Mouse (Mus musculus): ENCODE measurements at regions not wholly inside any gene's neighbourhood (a gene's known extent, or its start where the extent isn't known, plus 50 kb on each side); places are given as distances from the start of the nearest gene placed in this dataset.

- DNase-seq (ENCODE audit: low spot score in 2 of 2), result no peak
Measured at GRCm38 (mm10) chr17:4198001-4198400, 501.9 kb upstream of the Nox3 start.

- no peak for DNase-seq (ENCODE audit: low spot score in 2 of 2)
Measured at GRCm38 (mm10) chr17:4199698-4200153, 503.7 kb upstream of the Nox3 start.

GRCm38 (mm10) chr17:4201300-4201699 is 505.2 kb upstream of the Nox3 start:
- no peak for DNase-seq (ENCODE audit: low spot score in 2 of 2)

- no peak for DNase-seq (ENCODE audit: low spot score in 2 of 2)
Measured at GRCm38 (mm10) chr17:4208142-4208925, 512.3 kb upstream of the Nox3 start.

GRCm38 (mm10) chr17:4209650-4210049 is 513.6 kb upstream of the Nox3 start:
- DNase-seq (ENCODE audit: low spot score in 2 of 2), result no peak

- no peak for DNase-seq (ENCODE audit: low spot score in 2 of 2)
Measured at GRCm38 (mm10) chr17:4212586-4212985, 516.5 kb upstream of the Nox3 start.

GRCm38 (mm10) chr17:4214970-4215369 is 518.9 kb upstream of the Nox3 start:
- no peak for DNase-seq (ENCODE audit: low spot score in 2 of 2)

- no peak for DNase-seq (ENCODE audit: low spot score in 2 of 2)
Measured at GRCm38 (mm10) chr17:4216203-4216602, 520.1 kb upstream of the Nox3 start.

GRCm38 (mm10) chr17:4216750-4217149 is 520.7 kb upstream of the Nox3 start:
- DNase-seq (ENCODE audit: low spot score in 2 of 2), result no peak

- no peak for DNase-seq (ENCODE audit: low spot score in 2 of 2)
Measured at GRCm38 (mm10) chr17:4220661-4221360, 524.8 kb upstream of the Nox3 start.

- no peak for DNase-seq (ENCODE audit: low spot score in 2 of 2)
Measured at GRCm38 (mm10) chr17:4227889-4228288, 531.8 kb upstream of the Nox3 start.

GRCm38 (mm10) chr17:4229969-4230368 is 533.9 kb upstream of the Nox3 start:
- DNase-seq (ENCODE audit: low spot score in 2 of 2), result no peak

- no peak for DNase-seq (ENCODE audit: low spot score in 2 of 2)
Measured at GRCm38 (mm10) chr17:4250476-4250875, 554.4 kb upstream of the Nox3 start.

- no peak for DNase-seq (ENCODE audit: low spot score in 2 of 2)
Measured at GRCm38 (mm10) chr17:4265471-4265870, 569.4 kb upstream of the Nox3 start.

GRCm38 (mm10) chr17:4265946-4266345 is 569.9 kb upstream of the Nox3 start:
- DNase-seq (ENCODE audit: low spot score in 2 of 2), result no peak

GRCm38 (mm10) chr17:4266487-4266886 is 570.4 kb upstream of the Nox3 start:
- no peak for DNase-seq (ENCODE audit: low spot score in 2 of 2)

GRCm38 (mm10) chr17:4268380-4268779 is 572.3 kb upstream of the Nox3 start:
- no peak for DNase-seq (ENCODE audit: low spot score in 2 of 2)

GRCm38 (mm10) chr17:4272456-4272855 is 576.4 kb upstream of the Nox3 start:
- DNase-seq (ENCODE audit: low spot score in 2 of 2), result no peak

GRCm38 (mm10) chr17:4276722-4277121 is 580.7 kb upstream of the Nox3 start:
- DNase-seq (ENCODE audit: low spot score in 2 of 2), result no peak

GRCm38 (mm10) chr17:4278239-4278827 is 582.3 kb upstream of the Nox3 start:
- DNase-seq (ENCODE audit: low spot score in 2 of 2), result no peak

- DNase-seq (ENCODE audit: low spot score in 2 of 2), result no peak
Measured at GRCm38 (mm10) chr17:4281451-4281850, 585.4 kb upstream of the Nox3 start.

GRCm38 (mm10) chr17:4291418-4291817 is 595.4 kb upstream of the Nox3 start:
- no peak for DNase-seq (ENCODE audit: low spot score in 2 of 2)

Data from natural killer cell, adult 2 months (primary cell).